Mouse (Mus musculus) forebrain, embryonic 12.5 days (tissue): ENCODE results near the gene Cyp1a2. TPM values are rescaled to one million over a fixed set of nuclear protein-coding genes. Genes with fewer than 3 reads are reported as not detected.

ENCODE experiments used
- ATAC-seq: fragments of 200-750 bp; cut with Nextera tagmentation; 2 replicates; pipeline ENCODE4 v1.8.0; 2017; ENCODE audit warnings: moderate TSS enrichment; ENCODE audit not compliant: low FRiP score
- H3K27ac ChIP-seq: fragments of 300-500 bp; sonication (generic); 2 replicates; pipeline ENCODE4 v1.5.1; 2016; ENCODE audit warnings: mild to moderate bottlenecking
- H3K27me3 ChIP-seq: fragments of 300-500 bp; sonication (generic); 2 replicates; pipeline ENCODE4 v1.6.1; 2016; ENCODE audit warnings: mild to moderate bottlenecking
- H3K36me3 ChIP-seq: fragments of 300-500 bp; sonication (generic); replicated peaks from 2 replicates; pipeline ENCODE4 v1.6.1; 2016; ENCODE audit warnings: mild to moderate bottlenecking
- H3K4me1 ChIP-seq: fragments of 300-500 bp; sonication (generic); 2 replicates; pipeline ENCODE4 v1.6.1; 2016
- H3K4me2 ChIP-seq: fragments of 300-500 bp; sonication (generic); 2 replicates; pipeline ENCODE4 v1.6.1; 2016; ENCODE audit warnings: mild to moderate bottlenecking, moderate library complexity
- H3K4me3 ChIP-seq: fragments of 300-500 bp; sonication (generic); replicated peaks from 2 replicates; pipeline ENCODE4 v1.5.1; 2016; ENCODE audit warnings: mild to moderate bottlenecking
- H3K9ac ChIP-seq: fragments of 300-500 bp; sonication (generic); 2 replicates; pipeline ENCODE4 v1.6.1; 2016; ENCODE audit warnings: mild to moderate bottlenecking
- H3K9me3 ChIP-seq: fragments of 300-500 bp; sonication (generic); 2 replicates; pipeline ENCODE4 v1.6.1; 2016
- WGBS: fragments of 180-500 bp; shearing (Covaris S2); methylation state at CpG from one replicate; pipeline ENCODE4 v1.1.7; 2016; 5-methylcytosine and 5-hydroxymethylcytosine counted together
- polyA plus RNA-seq: library from polyadenylated mRNA; unstranded; fragments of >200 nt; fragmentation: Nextera tagmentation; extraction: Ambion mirVana; gene quantifications from 2 replicates; pipeline ENCODE4 v1.2.1, GENCODE M21; 2016

The Cyp1a2 gene
- polyA plus RNA-seq, 1 experiment from 2014 or later = not detected

GRCm38 (mm10) chr9:57641775-57642550 is 41.5 kb downstream of the Cyp1a2 start:
- H3K27ac ChIP-seq = no peak overlapping the region
- no peak overlapping the region for H3K9ac ChIP-seq
- no peaks in the 10 kb centered on the region for H3K9me3 ChIP-seq
- H3K36me3 ChIP-seq = peaks cover 4% of the 10 kb centered on the region; the same call in 1 of the 2 replicates
- H3K4me1 ChIP-seq = peaks cover 76% of the 10 kb centered on the region
- no peaks in the 10 kb centered on the region for H3K27me3 ChIP-seq
- no peak for ATAC-seq
- H3K4me3 ChIP-seq = no peak overlapping the region
- 93% methylated on average over 13 of the region's 13 CpGs for WGBS
- no peak overlapping the region for H3K4me2 ChIP-seq

GRCm38 (mm10) chr9:57641022-57641421 is 42.5 kb downstream of the Cyp1a2 start:
- WGBS = 77% methylated on average over 1 of the region's 1 CpGs
- Histone ChIP-seq H3K9me3 (no peaks in the 10 kb centered on the region), H3K27ac (no peak overlapping the region), H3K36me3 (peaks cover 4% of the 10 kb centered on the region; the same call in 1 of the 2 replicates), H3K4me2 (0 out of 2 replicates have a peak overlapping the region, but pooled peaks have one; percentile 25), H3K9ac (no peak overlapping the region), H3K4me1 (peaks cover 76% of the 10 kb centered on the region), H3K4me3 (0 out of 2 replicates have a peak overlapping the region, but pooled peaks have one; percentile 7), H3K27me3 (no peaks in the 10 kb centered on the region)
- ATAC-seq = no peak

GRCm38 (mm10) chr9:57640384-57640783 is 43.1 kb downstream of the Cyp1a2 start:
- Histone ChIP-seq H3K4me2 (peak overlapping the region; percentile 25), H3K9me3 (no peaks in the 10 kb centered on the region), H3K4me1 (peaks cover 74% of the 10 kb centered on the region), H3K27me3 (no peaks in the 10 kb centered on the region), H3K27ac (peak overlapping the region; percentile 50), H3K36me3 (peaks cover 4% of the 10 kb centered on the region; the same call in 1 of the 2 replicates), H3K9ac (peak overlapping the region; percentile 38; the same call in 1 of the 2 replicates), H3K4me3 (peak overlapping the region; percentile 7; the same call in 1 of the 2 replicates)
- no peak for ATAC-seq
- 32% methylated on average over 15 of the region's 15 CpGs for WGBS

- WGBS = 73% methylated on average over 5 of the region's 5 CpGs
- H3K4me3 ChIP-seq = peak overlapping the region; percentile 7; the same call in 1 of the 2 replicates
- peak overlapping the region; percentile 25 for H3K4me2 ChIP-seq
- H3K9me3 ChIP-seq = no peaks in the 10 kb centered on the region
- peak overlapping the region; percentile 63; the same call in 1 of the 2 replicates for H3K27ac ChIP-seq
- ATAC-seq = no peak
- peaks cover 4% of the 10 kb centered on the region; the same call in 1 of the 2 replicates for H3K36me3 ChIP-seq
- H3K4me1 ChIP-seq = peaks cover 74% of the 10 kb centered on the region
- H3K27me3 ChIP-seq = no peaks in the 10 kb centered on the region
- 0 out of 2 replicates have a peak overlapping the region, but pooled peaks have one; percentile 22 for H3K9ac ChIP-seq
Measured at GRCm38 (mm10) chr9:57639661-57640328, 43.7 kb downstream of the Cyp1a2 start.

- Histone ChIP-seq H3K4me2 (0 out of 2 replicates have a peak overlapping the region, but pooled peaks have one; percentile 6), H3K27ac (peak overlapping the region; percentile 63), H3K9me3 (no peaks in the 10 kb centered on the region), H3K36me3 (peaks cover 7% of the 10 kb centered on the region; the same call in 1 of the 2 replicates), H3K4me1 (peaks cover 76% of the 10 kb centered on the region), H3K4me3 (no peak overlapping the region), H3K27me3 (no peaks in the 10 kb centered on the region), H3K9ac (0 out of 2 replicates have a peak overlapping the region, but pooled peaks have one; percentile 22)
- ATAC-seq = no peak
- 60% methylated on average over 8 of the region's 8 CpGs for WGBS
Measured at GRCm38 (mm10) chr9:57638651-57639459, 44.6 kb downstream of the Cyp1a2 start.

- no peak for ATAC-seq
- peaks cover 70% of the 10 kb centered on the region for H3K4me1 ChIP-seq
- H3K27ac ChIP-seq = 0 out of 2 replicates have a peak overlapping the region, but pooled peaks have one; percentile 22
- 61% methylated on average over 6 of the region's 6 CpGs for WGBS
- H3K9ac ChIP-seq = no peak overlapping the region
- no peak overlapping the region for H3K4me2 ChIP-seq
- no peaks in the 10 kb centered on the region for H3K27me3 ChIP-seq
- H3K36me3 ChIP-seq = peaks cover 7% of the 10 kb centered on the region; the same call in 1 of the 2 replicates
- H3K9me3 ChIP-seq = no peaks in the 10 kb centered on the region
- H3K4me3 ChIP-seq = no peak overlapping the region
Measured at GRCm38 (mm10) chr9:57637741-57638322, 45.7 kb downstream of the Cyp1a2 start.

- peak overlapping the region; percentile 22; the same call in 1 of the 2 replicates for H3K27ac ChIP-seq
Measured at GRCm38 (mm10) chr9:57637272-57637671, 46.2 kb downstream of the Cyp1a2 start.

GRCm38 (mm10) chr9:57633481-57634024 is 50.0 kb downstream of the Cyp1a2 start:
- H3K9ac ChIP-seq = no peak overlapping the region
- no peak overlapping the region for H3K4me2 ChIP-seq
- WGBS = 32% methylated on average over 4 of the region's 4 CpGs
- no peak for ATAC-seq
- H3K4me1 ChIP-seq = peaks cover 28% of the 10 kb centered on the region
- no peak overlapping the region for H3K4me3 ChIP-seq
- peaks cover 34% of the 10 kb centered on the region for H3K36me3 ChIP-seq
- H3K27me3 ChIP-seq = no peaks in the 10 kb centered on the region
- H3K27ac ChIP-seq = no peak overlapping the region
- H3K9me3 ChIP-seq = no peaks in the 10 kb centered on the region

More at GRCm38 (mm10) chr9:57637272-57637671, 46.2 kb downstream of the Cyp1a2 start:
- ATAC-seq = no peak
- H3K9me3 ChIP-seq = no peaks in the 10 kb centered on the region
- H3K4me2 ChIP-seq = no peak overlapping the region
- H3K27me3 ChIP-seq = no peaks in the 10 kb centered on the region
- peaks cover 7% of the 10 kb centered on the region; the same call in 1 of the 2 replicates for H3K36me3 ChIP-seq
- peaks cover 65% of the 10 kb centered on the region for H3K4me1 ChIP-seq
- 76% methylated on average over 3 of the region's 3 CpGs for WGBS
- no peak overlapping the region for H3K9ac ChIP-seq
- H3K4me3 ChIP-seq = no peak overlapping the region

GRCm38 (mm10) chr9:57629118-57629874 is 54.2 kb downstream of the Cyp1a2 start:
- H3K4me3 ChIP-seq = no peak overlapping the region
- peak; percentile 49 for ATAC-seq
- peaks cover 74% of the 10 kb centered on the region for H3K36me3 ChIP-seq
- H3K9me3 ChIP-seq = no peaks in the 10 kb centered on the region
- no peaks in the 10 kb centered on the region for H3K27me3 ChIP-seq
- peaks cover 12% of the 10 kb centered on the region; the same call in 1 of the 2 replicates for H3K4me1 ChIP-seq
- no peak overlapping the region for H3K4me2 ChIP-seq
- no peak overlapping the region for H3K27ac ChIP-seq
- WGBS = 73% methylated on average over 14 of the region's 14 CpGs
- no peak overlapping the region for H3K9ac ChIP-seq

GRCm38 (mm10) chr9:57628717-57629116 is 54.8 kb downstream of the Cyp1a2 start:
- Histone ChIP-seq H3K4me2 (no peak overlapping the region), H3K9ac (no peak overlapping the region), H3K4me3 (no peak overlapping the region), H3K27ac (no peak overlapping the region), H3K36me3 (peaks cover 72% of the 10 kb centered on the region), H3K9me3 (no peaks in the 10 kb centered on the region), H3K4me1 (peaks cover 6% of the 10 kb centered on the region; the same call in 1 of the 2 replicates), H3K27me3 (no peaks in the 10 kb centered on the region)
- peak; percentile 20; the same call in 1 of the 2 replicates for ATAC-seq
- 93% methylated on average over 12 of the region's 12 CpGs for WGBS
